Mouse (Mus musculus) midbrain, embryonic 10.5 days (tissue): ENCODE data around the gene Gm28308. TPM values are rescaled to one million over a fixed set of nuclear protein-coding genes. Genes with fewer than 3 reads are reported as not detected.

Experiments used
- DNase-seq: peaks from one replicate; pipeline ENCODE4 v3.0.0-alpha.2; 2017; ENCODE audit warnings: low spot score
- H3K27ac ChIP-seq: fragments of 300-500 bp; sonication (generic); replicated peaks from 2 replicates; pipeline ENCODE4 v1.5.1; 2016; ENCODE audit warnings: mild to moderate bottlenecking
- H3K27me3 ChIP-seq: fragments of 300-500 bp; sonication (generic); 2 replicates; pipeline ENCODE4 v1.6.1; 2016; ENCODE audit warnings: low read depth, mild to moderate bottlenecking; ENCODE audit not compliant: poor library complexity, severe bottlenecking
- H3K36me3 ChIP-seq: fragments of 300-500 bp; sonication (generic); 2 replicates; pipeline ENCODE4 v1.6.1; 2016; ENCODE audit warnings: mild to moderate bottlenecking, moderate library complexity
- H3K4me1 ChIP-seq: fragments of 300-500 bp; sonication (generic); 2 replicates; pipeline ENCODE4 v1.6.1; 2016
- H3K4me3 ChIP-seq: fragments of 300-500 bp; sonication (generic); 2 replicates; pipeline ENCODE4 v1.5.1; 2016; ENCODE audit warnings: mild to moderate bottlenecking, moderate library complexity
- H3K9me3 ChIP-seq: fragments of 300-500 bp; sonication (generic); replicated peaks from 2 replicates; pipeline ENCODE4 v1.6.1; 2016; ENCODE audit warnings: mild to moderate bottlenecking
- WGBS: fragments of 180-500 bp; shearing (Covaris S2); methylation state at CpG from one replicate; pipeline ENCODE4 v1.1.7; 2016; 5-methylcytosine and 5-hydroxymethylcytosine counted together
- polyA plus RNA-seq: library from polyadenylated mRNA; unstranded; fragments of >200 nt; fragmentation: Nextera tagmentation; extraction: Ambion mirVana; gene quantifications from 2 replicates; pipeline ENCODE4 v1.2.1, GENCODE M21; 2016

Gm28308 gene
- polyA plus RNA-seq, 1 experiment from 2014 or later: not detected

DNA sequence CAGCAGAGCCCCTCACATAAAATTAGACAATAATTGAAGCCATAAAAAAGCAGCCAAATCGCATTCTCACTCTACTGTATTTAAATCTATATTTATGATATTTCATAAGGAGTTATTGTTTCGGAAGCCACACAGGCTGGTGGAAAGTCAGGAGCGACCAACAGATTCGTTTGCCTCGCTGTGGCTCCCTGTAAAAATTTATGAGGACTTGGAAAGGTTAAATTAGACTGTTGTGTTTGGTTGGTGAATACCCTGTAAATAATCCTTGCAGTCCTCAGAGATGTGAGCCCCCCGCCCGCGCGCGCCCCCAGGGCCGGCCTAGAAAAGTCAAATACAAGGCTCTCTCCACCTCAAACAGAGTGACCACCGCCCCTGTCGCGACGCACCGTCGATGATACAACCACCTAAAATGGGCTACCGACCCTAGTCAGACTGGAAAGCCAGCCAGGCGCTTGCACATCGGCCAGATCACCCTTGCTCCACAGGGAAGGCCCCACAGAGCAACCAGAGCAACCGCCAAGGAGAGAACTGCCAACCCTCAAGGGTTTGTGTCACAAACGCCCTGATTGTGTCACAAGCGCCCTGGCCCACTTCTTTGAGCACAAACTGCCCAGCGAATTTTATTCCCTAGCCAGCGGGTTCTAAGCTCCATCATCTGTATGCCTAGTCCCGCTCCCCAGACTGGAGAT, 13.6 kb upstream of the Gm28308 start:
- WGBS: 4% methylated on average over 26 of the region's 26 CpGs
- Histone ChIP-seq H3K4me3 (no peak overlapping the region), H3K36me3 (no peaks in the 10 kb centered on the region), H3K27me3 (peaks cover 100% of the 10 kb centered on the region), H3K4me1 (peaks cover 7% of the 10 kb centered on the region; the same call in 1 of the 2 replicates), H3K9me3 (no peaks in the 10 kb centered on the region), H3K27ac (no peak overlapping the region)
- DNase-seq: no peak

DNA sequence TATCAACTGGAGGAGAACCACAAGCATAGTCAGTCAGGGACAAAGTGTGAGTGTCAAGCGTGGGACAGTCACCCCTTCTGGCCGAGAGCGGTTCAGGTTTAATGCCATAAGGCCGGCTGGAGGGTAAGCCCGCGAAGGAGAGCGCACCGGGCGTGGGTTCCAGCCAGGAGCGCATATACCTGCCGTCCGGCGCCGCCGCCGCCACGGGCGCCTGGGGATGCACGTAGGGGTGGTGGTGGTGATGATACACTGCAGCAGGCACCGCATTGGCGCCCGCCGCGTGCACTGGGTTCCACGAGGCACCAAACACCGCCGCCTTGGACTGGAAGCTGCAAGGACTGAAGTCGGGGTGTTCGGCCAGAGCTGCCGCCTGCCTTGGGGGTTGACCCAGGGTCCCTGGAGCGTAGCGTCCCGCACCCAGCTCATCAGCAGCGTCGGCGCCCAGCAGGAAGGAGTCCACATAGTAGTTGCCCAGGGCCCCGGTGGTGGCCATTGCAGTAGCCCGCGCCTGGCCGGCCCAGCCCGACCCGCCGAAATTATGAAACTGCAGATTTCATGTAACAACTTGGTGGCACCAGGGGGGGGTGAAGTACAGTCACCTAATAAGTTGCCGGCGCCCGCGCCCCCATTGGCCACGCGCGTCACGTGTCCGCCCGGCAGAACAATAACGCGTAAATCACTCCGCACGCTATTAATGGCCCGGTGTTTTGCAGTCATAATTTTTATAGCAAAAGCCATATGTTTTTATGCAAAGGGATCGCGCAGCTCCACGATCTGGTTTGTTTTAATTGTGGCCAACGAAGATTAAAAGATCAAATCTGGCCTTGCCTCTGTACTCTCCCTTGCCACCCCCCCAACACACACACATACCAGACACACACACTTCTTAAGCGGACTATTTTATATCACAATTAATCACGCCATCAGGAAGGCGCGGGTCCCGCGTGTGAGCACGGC, 12.8 kb upstream of the Gm28308 start:
- no peak overlapping the region for H3K27ac ChIP-seq
- H3K27me3 ChIP-seq: peaks cover 100% of the 10 kb centered on the region
- no peaks in the 10 kb centered on the region for H3K36me3 ChIP-seq
- no peak overlapping the region for H3K4me3 ChIP-seq
- no peaks in the 10 kb centered on the region for H3K9me3 ChIP-seq
- no peak for DNase-seq
- peaks cover 14% of the 10 kb centered on the region for H3K4me1 ChIP-seq
- WGBS: 3% methylated on average over 69 of the region's 69 CpGs

DNA sequence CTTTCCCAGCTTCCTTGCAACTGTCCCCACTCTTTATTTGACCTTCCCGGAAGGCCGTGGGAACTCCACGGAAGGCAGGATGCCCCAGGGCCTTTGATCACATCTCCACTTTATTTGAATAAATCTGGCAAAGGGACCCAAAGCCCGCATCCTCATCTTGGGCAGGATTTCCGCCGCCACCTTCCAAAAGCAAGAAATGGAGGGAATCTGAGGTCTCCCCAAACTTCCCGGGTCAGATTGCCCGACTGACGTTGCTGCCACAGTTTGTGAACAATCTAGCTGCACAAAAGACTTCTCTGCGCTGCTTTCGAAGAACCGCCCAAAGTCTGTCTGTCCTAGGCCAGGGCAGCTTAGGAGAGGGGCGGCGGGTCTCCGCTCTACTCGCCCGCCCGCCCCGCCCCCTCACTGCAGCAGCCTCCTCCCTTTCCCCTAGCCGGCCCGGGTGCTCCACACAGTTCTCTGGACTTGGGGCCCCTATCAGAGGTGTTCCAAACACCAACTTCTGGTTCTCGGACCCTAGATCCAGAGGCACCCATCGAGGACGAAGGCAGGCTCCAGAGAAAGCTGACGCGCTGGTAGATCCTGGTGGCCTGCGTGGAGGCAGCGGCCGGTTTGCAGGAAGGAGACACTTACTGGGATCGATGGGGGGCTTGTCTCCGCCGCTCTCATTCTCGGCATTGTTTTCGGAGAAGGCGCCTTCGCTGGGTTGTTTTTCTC, 11.9 kb upstream of the Gm28308 start:
- WGBS: 2% methylated on average over 36 of the region's 36 CpGs
- DNase-seq: no peak
- Histone ChIP-seq H3K27ac (no peak overlapping the region), H3K36me3 (no peaks in the 10 kb centered on the region), H3K9me3 (no peaks in the 10 kb centered on the region), H3K4me1 (peaks cover 11% of the 10 kb centered on the region), H3K27me3 (peaks cover 100% of the 10 kb centered on the region), H3K4me3 (no peak overlapping the region)

DNA sequence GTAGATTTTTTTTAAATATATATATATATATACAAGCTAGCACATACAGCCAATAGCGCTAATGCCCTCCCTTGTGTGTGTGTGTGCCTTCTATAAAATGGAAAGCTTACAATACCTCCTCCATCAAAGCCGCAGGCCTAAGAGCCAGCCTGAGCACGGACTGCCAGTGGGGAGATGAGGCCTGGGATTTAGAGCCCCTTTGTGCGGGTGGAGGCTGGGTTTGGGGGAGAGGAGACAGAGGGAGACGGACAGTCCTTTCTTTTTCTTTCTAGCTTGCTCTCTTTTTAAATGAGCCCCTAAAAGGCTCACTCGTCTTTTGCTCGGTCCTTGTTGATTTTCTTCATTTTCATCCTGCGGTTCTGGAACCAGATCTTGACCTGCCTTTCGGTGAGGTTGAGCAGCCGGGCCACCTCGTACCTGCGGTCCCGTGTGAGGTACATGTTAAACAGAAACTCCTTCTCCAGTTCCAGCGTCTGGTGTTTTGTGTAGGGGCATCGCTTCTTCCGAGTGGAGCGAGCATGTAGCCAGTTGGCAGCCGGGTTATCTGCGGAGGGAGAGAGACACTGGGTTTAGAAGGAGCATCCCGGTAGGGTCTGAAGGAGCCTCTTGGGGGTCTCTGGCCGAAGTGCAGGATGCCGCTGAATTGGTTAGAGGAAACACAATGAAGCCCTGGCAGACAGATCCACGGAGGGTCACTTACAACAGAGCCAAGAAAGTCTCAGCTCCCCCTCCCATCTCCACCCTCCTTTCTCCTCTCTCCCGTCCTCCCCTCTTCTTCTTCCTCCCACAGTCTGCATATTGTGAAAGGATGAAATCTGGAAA, 11.0 kb upstream of the Gm28308 start:
- WGBS: 2% methylated on average over 24 of the region's 24 CpGs
- DNase-seq: no peak
- Histone ChIP-seq H3K4me1 (peaks cover 11% of the 10 kb centered on the region), H3K4me3 (no peak overlapping the region), H3K36me3 (no peaks in the 10 kb centered on the region), H3K27ac (no peak overlapping the region), H3K9me3 (no peaks in the 10 kb centered on the region), H3K27me3 (peaks cover 100% of the 10 kb centered on the region)

DNA sequence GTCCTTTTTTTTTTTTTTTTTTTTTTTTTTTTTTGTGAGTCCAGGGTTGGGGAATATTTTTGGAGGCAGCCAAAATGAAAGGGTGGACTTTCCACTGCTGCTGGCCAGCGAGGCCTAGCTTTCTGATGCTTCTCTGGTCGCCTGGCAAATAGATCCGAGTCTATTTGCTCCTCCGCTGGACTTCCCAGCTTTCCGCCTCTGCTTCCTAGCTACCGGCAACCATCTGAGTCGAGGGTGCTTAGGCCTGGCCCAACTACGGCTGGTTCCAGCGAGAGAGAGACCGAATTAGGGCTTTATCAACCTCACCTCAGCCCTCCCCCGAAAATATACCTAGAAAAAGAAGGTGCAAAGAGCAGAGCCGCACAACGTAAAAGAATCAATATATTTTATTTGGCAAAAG, 9.6 kb upstream of the Gm28308 start:
- Histone ChIP-seq H3K4me3 (no peak overlapping the region), H3K9me3 (no peaks in the 10 kb centered on the region), H3K27me3 (peaks cover 100% of the 10 kb centered on the region), H3K27ac (no peak overlapping the region), H3K4me1 (peaks cover 12% of the 10 kb centered on the region), H3K36me3 (no peaks in the 10 kb centered on the region)
- 10% methylated on average over 13 of the region's 13 CpGs for WGBS
- DNase-seq: no peak

- Histone ChIP-seq H3K27ac (no peak overlapping the region), H3K9me3 (no peaks in the 10 kb centered on the region), H3K4me1 (peaks cover 17% of the 10 kb centered on the region), H3K4me3 (0 out of 2 replicates have a peak overlapping the region, but pooled peaks have one; percentile 49), H3K36me3 (no peaks in the 10 kb centered on the region), H3K27me3 (peaks cover 100% of the 10 kb centered on the region)
- DNase-seq: no peak
- WGBS: 6% methylated on average over 21 of the region's 21 CpGs
Measured at GRCm38 (mm10) chr6:52221993-52222685, 9.0 kb upstream of the Gm28308 start.

- H3K27ac ChIP-seq: no peak within 1 kb of the TSS
- peaks cover 23% of the 10 kb centered on the region for H3K4me1 ChIP-seq
- WGBS: under 1% methylated on average over 46 of the region's 46 CpGs
- peak within 1 kb of the TSS; percentile 49 for H3K4me3 ChIP-seq
- no peaks in the 10 kb centered on the region for H3K36me3 ChIP-seq
- peak; percentile 88 for DNase-seq
- H3K27me3 ChIP-seq: peaks cover 100% of the 10 kb centered on the region
- no peaks in the 10 kb centered on the region for H3K9me3 ChIP-seq
Measured at GRCm38 (mm10) chr6:52221337-52221992, 8.3 kb upstream of the Gm28308 start, which contains the start of gene Hoxa7. Gene Hoxa7 (minus strand): TSS chr6:52221854.

- H3K4me3 ChIP-seq: peak overlapping the region; percentile 49
Measured at GRCm38 (mm10) chr6:52220865-52221310, 7.7 kb upstream of the Gm28308 start.

GRCm38 (mm10) chr6:52220003-52220864, 7.1 kb upstream of the Gm28308 start:
- H3K36me3 ChIP-seq: no peaks in the 10 kb centered on the region
- 11% methylated on average over 32 of the region's 32 CpGs for WGBS
- no peak overlapping the region for H3K27ac ChIP-seq
- DNase-seq: no peak
- no peaks in the 10 kb centered on the region for H3K9me3 ChIP-seq
- peaks cover 23% of the 10 kb centered on the region for H3K4me1 ChIP-seq
- peaks cover 100% of the 10 kb centered on the region for H3K27me3 ChIP-seq
- H3K4me3 ChIP-seq: no peak overlapping the region

More at GRCm38 (mm10) chr6:52220865-52221310, 7.7 kb upstream of the Gm28308 start:
- peaks cover 23% of the 10 kb centered on the region for H3K4me1 ChIP-seq
- H3K36me3 ChIP-seq: no peaks in the 10 kb centered on the region
- H3K27ac ChIP-seq: no peak overlapping the region
- H3K9me3 ChIP-seq: no peaks in the 10 kb centered on the region
- WGBS: 7% methylated on average over 12 of the region's 12 CpGs
- H3K27me3 ChIP-seq: peaks cover 100% of the 10 kb centered on the region
- no peak for DNase-seq

DNA sequence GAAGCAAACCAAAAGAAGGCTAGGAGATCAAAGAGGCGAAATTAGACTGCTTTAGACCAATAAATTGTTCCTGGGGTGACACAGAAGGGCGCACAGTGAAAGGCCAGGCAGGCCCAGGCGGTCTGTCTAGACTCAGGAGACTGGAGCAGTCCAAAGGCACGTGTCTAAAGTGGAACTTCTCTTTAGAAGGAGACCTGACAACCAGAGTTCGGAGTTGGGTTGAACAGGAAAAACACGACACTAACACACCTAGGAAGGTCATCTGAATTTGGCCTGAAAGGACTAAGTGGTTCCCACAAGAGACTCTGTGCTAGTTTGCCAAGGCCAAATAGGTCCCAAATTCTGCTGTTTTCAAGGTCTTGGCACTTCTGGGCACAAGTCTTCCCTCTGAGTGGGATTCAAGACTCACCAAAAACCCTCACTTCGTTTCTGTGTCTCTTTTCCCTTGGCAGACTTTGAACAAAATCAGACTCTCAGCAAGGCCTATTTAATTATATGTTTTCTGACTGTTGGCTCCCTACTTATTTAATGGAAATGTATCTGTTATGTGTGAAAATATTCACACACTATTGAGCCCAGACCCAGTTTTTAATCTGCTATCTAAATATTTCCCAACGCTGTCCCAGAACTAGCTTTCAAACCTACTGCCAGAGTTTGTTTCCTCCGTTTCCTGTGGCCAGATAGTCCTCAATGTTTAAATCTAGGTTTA, 6.2 kb upstream of the Gm28308 start:
- no peaks in the 10 kb centered on the region for H3K36me3 ChIP-seq
- WGBS: 17% methylated on average over 9 of the region's 9 CpGs
- H3K4me1 ChIP-seq: peaks cover 23% of the 10 kb centered on the region
- H3K4me3 ChIP-seq: no peak overlapping the region
- peaks cover 100% of the 10 kb centered on the region for H3K27me3 ChIP-seq
- H3K27ac ChIP-seq: no peak overlapping the region
- DNase-seq: no peak
- H3K9me3 ChIP-seq: no peaks in the 10 kb centered on the region
